Mouse (Mus musculus) spleen, adult 2 months (tissue): Measurements from ENCODE around the gene Pdgfa.

ENCODE experiments used
- CTCF ChIP-seq: fragments of 200-500 bp; IDR thresholded peaks from 2 replicates; pipeline ENCODE4 v1.5.1; 2011; ENCODE audit warnings: mild to moderate bottlenecking, inconsistent platforms; ENCODE audit not compliant: insufficient read depth, insufficient read length, insufficient replicate concordance; ENCODE audit errors: extremely low read depth
- POLR2A ChIP-seq: fragments of 200-500 bp; IDR thresholded peaks from 2 replicates; pipeline ENCODE4 v1.6.1; 2011; ENCODE audit warnings: low read depth, low read length, inconsistent platforms

DNA sequence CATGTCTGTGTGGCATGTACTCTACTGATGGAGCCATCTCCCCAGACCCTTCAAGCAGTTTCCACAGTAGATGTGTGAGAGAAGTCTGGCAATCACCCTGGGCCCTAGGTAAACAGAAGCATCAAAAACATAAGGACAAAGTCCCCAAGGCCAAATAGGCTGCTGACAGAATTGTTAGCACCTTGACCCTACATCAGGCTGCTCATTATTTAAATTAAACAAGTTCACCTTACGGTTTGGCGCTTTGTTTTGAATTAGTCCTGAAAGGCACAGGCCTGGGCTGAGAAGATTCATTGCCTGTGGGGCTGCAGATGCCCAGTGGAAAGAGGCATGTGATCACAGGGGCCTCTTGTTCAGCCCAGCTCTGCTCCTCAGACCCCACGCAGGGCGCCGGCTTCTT lies 50.2 kb downstream of the Pdgfa start:
- no peak for TF ChIP-seq POLR2A
- TF ChIP-seq CTCF, result no peak
